Mouse (Mus musculus): ENCODE results near the gene Cd6.

Gene Cd6

DNA sequence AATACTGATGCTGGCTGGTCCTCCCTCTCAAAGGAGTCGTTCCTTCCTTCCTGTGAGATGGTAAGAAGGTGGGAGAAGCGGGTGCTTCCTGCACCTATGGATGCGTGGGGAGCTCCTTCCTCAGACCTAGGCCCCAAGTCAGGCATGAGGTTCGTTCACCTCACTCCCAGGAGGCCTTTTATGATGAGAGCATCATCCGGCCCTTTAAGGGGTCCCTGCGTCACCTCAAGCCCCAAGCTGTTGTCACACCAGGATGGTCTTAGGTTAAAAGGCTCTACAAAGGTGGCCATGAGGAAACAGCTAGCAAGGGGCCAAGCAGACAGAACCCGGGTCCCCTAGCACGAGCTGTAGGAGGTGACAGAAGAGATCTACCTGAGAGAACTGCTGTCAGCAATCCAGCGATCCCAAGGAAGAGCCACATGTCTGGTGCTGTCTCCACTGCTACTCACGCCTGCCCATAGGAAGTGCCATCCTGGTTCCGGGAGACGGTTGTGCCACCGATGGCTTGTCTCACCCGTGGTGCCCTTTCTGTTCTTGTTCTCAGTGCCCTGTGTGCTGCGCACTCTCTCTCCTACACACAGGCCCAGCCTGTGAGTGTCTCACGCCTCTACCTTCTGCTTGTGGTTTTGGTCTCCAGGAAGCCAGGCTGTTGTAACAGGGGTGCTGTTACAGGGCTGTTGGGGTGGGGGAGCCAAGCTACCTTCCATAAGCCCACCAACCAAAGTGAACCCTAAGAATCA is at the start of gene Cd6:
Gene Cd6 (minus strand): TSS at position 623 of the 740 bp plus-strand sequence.
- ChIA-PET POLR2A (interaction anchor here in 1 of 4 experiments (1.4 kb wide), 1 partner anchor 15 kb away, joined by 4 read pairs; no protein-coding TSS in a partner anchor), CTCF (interaction anchor here in 3 of 4 experiments (0.5 to 2.9 kb wide), 8 partner anchors 39 to 202 kb away, joined by 3 to 12 read pairs (median 6); no protein-coding TSS in a partner anchor)

DNA sequence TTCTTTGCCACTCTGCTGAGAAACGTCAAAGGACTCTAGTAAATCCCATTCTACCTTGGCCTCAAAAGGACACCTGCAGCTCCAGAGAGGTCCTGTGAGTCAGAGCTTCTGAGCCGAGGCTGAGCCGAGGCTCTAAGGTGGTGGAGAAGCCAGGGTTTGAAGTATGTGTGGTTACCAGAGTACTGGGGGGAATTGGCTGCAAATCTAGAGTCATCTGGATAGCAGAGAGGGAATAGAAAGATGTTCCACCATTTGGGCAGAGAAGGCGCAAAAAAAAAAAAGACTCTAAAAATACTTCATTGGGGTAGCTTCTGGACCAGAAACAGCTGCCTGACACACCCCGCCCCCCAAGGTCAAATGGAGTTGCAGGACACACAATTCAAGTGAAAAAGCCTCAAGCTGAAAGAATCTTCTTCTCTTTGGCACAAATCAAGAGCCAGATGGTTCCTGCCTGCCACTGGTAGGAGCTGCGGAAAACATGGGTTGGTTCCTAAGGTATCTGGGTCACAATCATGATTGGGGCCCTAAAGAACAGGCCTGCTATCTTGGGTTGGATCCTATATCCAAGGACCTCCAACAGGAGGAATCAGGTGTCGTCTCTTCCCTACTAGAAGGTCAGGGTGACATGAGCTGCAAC is 48.5 kb upstream of the Cd6 start:
- CTCF ChIA-PET: interaction anchor here in 2 of 4 experiments (0.5 to 1.3 kb wide), 4 partner anchors 10 to 760 kb away, joined by 3 to 7 read pairs (median 4); no protein-coding TSS in a partner anchor
- POLR2A ChIA-PET: interaction anchor here in 3 of 4 experiments (0.6 to 1.0 kb wide), 6 partner anchors 8 to 1131 kb away, joined by 3 to 5 read pairs (median 3); partner anchors contain the start of genes Prpf19 (in 1 of the 3) and Tmem132a (in 1 of the 3)

DNA sequence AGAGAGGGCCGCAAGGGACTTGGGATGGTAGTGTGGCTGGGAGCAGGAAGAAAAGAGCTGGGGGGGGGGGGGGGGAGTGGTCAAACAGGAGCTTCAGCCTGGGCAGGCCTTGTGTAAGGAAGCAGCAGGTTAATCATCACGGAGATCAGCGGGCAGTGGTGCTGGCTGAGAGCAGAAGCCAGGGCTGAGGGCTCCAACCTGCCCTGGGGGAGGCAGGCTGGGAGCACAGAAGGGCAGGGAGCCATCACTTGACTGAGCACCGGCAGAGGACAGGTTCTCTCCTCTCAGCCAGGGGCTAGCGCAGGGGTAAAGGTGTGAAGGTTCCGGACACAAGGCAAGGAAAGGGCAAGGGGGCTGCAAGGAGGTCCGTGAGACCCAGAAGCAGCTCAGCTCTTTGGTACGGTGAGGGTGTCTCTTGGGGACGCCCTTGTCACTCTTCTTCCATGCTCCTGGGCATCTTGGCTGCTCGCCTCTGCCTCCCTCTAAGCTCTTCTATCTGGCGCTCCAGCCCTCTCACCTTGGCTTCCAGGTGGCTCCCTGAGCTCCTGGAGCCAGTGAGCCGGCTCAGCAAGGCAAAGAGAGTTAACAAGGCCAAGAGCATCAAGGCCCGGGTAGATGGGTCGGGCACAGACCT is 41.6 kb upstream of the Cd6 start:
- CTCF ChIA-PET: no interaction called here
- POLR2A ChIA-PET: interaction anchor here in 2 of 4 experiments (0.8 to 1.3 kb wide), 2 partner anchors 10 to 157 kb away, joined by 3 read pairs; no protein-coding TSS in a partner anchor

DNA sequence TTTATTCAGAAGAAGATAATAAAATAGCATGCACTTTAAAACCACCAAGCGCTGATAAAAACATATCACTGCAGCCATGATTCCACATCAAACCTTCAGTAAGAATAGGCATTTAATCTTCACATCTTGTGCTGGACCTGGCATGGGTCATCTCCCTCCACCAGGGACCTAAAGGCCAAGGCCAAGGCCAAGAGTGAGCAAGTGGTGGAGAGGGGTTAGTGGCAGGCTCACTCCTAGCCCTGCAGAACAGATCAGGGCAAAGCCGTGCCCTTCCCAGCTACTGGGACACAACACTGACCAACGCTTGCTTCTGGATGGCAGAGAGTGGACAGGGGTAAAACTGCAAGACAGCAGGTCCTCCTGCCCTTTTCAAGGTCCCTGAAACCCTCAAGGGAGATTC is 40.8 kb upstream of the Cd6 start:
- POLR2A ChIA-PET: interaction anchor here in 2 of 4 experiments (1.3 to 1.6 kb wide), 2 partner anchors 8 to 25 kb away, joined by 3 to 5 read pairs; partner anchors contain the start of gene Prpf19 (in 1 of the 2)
- CTCF ChIA-PET: interaction anchor here in 1 of 4 experiments (1.2 kb wide), 1 partner anchor 351 kb away, joined by 3 read pairs; no protein-coding TSS in a partner anchor

DNA sequence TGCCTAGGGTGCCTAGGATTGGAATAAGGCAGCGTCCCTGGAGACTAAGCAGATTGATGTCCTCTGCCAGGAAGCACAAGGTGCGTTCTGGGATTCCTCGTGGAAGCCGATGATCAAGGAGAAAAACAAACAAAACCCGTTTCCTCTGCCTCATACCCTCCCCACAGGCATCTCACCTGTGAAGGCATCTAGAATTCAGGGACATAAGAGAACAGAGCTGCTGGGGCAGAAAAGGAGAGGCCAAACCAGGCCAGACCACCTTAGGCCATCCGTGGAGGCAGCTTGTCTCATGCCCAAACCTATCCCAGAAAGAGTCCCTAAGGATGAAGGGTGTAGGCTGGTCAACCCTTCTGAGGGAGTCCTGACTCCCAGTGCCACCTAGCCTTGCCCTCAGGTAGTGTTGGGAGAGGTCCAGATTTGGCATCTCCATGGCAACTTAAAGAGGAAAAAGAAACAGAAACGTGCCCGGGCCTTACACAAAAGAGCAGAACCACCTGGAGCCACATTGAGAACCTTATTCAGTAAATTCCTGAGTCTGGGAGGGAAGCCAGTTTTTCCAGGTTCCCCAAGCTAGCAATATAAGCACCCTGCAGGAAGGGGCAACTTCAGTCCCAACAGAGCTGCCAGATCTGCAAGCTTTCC is 40.1 kb upstream of the Cd6 start, which contains the start of gene Tmem132a:
Gene Tmem132a (minus strand): TSS at position 55 of the 642 bp plus-strand sequence.
- CTCF ChIA-PET: interaction anchor here in 2 of 4 experiments (0.7 to 1.2 kb wide), 2 partner anchors 51 to 350 kb away, joined by 3 to 4 read pairs; no protein-coding TSS in a partner anchor
- POLR2A ChIA-PET: interaction anchor here in 2 of 4 experiments (0.6 to 1.9 kb wide), 6 partner anchors 8 to 32 kb away, joined by 3 to 5 read pairs (median 4); partner anchors contain the start of gene Prpf19 (in 2 of the 2)

DNA sequence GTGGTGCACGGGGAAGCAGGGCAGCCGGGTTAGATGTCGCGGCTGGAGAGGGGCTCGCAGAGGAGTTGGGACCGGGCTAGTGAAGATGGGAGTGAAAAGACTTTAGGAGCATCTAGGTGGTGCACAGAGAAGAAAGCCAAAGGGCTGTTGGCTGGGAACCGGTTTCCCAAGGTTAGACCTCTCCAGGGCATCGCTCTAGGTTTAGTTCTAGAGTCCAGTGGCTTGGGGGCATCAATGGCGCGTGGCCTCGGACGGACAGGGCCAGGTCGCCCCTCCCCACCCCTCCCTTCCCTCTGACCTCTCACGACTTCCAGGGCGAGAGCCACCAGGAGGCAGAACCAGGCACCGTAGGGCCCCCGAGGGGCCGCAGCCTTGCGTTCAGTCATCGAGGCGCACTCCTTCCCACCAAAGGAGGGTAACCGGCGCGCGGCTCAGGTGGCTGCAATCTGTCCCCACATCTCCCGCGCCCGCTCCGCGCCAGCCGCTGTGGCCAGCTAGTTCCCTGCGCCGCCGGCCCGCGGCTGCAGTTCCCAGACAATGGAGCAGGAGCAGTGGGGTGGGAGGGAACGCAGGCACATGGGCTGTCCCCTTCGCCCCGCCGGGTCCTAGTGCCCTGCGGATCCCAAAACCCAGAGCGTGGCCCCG is 39.5 kb upstream of the Cd6 start:
- POLR2A ChIA-PET: interaction anchor here in 3 of 4 experiments (0.6 to 1.9 kb wide), 8 partner anchors 9 to 647 kb away, joined by 3 to 5 read pairs (median 4); partner anchors contain the start of genes Prpf19 (in 2 of the 3) and Ms4a6b (in 1 of the 3)
- CTCF ChIA-PET: interaction anchor here in 2 of 4 experiments (0.7 to 1.4 kb wide), 4 partner anchors 9 to 349 kb away, joined by 3 to 7 read pairs (median 4); no protein-coding TSS in a partner anchor

DNA sequence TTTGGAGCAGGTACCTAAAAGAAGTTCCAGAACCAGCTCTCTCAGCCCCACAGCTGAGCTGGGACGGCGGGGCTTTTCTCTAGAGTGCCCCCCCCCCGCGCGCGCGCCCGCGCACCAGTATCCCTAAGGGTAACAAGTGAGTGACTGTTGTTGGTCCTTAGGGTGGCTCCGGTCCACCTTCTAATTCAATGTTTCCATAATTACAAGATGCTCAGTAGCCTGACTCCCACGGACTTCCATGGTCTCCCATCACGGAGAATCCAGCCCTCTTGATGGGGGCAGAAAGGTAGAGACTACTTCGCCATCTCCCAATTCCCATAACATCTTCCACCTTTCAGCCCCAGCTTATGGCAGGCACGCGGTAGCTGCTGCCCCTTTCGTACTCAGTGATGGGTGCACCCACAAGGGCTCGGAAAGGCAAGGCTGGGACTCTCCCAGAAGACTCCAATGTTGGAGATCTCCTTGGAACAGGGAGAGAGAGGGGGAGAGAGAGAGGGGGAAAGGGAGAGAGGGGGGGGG is 38.8 kb upstream of the Cd6 start:
- CTCF ChIA-PET: interaction anchor here in 3 of 4 experiments (0.6 to 1.4 kb wide), 6 partner anchors 10 to 1225 kb away, joined by 3 to 7 read pairs (median 4); partner anchors contain the start of gene Cd6 (in 1 of the 3)
- POLR2A ChIA-PET: interaction anchor here in 3 of 4 experiments (0.6 to 1.9 kb wide), 4 partner anchors 9 to 647 kb away, joined by 3 to 5 read pairs (median 4); partner anchors contain the start of gene Ms4a6b (in 1 of the 3)

DNA sequence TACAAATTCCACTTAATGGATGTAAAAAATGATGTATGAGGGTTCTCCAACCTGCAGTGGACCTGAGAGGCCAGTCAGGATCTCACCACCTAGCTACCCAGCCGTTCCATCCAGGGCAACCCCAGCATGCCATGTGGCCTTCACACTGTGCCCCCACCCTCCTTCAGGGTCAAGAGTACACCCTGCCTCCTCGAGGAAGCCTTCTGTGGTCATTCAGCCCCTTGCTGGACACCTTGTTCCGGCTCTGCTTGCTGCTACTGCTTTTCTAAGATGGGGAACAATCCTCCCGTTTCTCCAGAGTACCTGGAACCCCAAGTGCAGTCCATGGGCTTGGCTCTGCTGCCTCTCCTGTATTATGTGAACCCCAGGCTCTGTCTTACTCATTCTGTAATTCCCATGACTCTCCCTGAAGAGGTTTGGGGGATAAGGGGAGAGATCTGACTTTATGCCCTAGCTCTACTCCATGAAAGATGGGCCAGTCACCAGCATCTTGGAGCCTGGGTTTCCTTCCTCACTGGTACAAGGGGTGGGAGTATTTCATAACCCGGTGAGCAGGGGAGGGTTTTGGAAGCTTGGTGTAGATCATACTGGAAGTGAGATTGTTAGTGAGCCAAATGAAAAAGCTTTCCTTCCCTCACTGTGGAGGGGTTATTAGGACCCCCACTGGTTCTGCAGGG is 38.2 kb upstream of the Cd6 start:
- POLR2A ChIA-PET: interaction anchor here in 2 of 4 experiments (0.6 to 1.9 kb wide), 4 partner anchors 8 to 105 kb away, joined by 3 to 5 read pairs (median 4); no protein-coding TSS in a partner anchor
- CTCF ChIA-PET: interaction anchor here (0.6 to 1.4 kb wide), 7 partner anchors 11 to 1226 kb away, joined by 3 to 7 read pairs (median 4); partner anchors contain the start of gene Cd6 (in 1 of the 4)

DNA sequence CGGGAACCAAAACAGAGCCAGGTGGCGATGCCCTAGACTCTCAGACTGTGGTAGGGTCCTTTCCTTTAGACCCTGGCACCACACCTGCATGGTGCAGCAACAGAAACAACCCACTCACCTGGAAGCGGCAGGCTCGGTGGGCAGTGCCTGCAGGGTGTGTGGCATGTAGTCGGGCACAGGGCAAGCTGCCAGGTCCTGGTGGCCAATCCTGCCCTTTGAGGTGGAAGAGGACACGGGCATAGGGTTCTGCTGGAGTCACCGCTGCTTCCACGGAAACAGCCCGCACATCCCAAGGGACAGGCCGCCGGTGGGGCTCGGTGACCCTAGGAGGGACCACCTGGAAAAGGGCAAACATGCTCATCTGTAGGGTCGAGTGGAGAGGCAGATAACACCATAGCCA is 36.5 kb upstream of the Cd6 start:
- CTCF ChIA-PET: no interaction called here
- POLR2A ChIA-PET: interaction anchor here in 1 of 4 experiments (1.1 to 1.7 kb wide), 2 partner anchors 106 to 209 kb away, joined by 3 to 5 read pairs; no protein-coding TSS in a partner anchor

DNA sequence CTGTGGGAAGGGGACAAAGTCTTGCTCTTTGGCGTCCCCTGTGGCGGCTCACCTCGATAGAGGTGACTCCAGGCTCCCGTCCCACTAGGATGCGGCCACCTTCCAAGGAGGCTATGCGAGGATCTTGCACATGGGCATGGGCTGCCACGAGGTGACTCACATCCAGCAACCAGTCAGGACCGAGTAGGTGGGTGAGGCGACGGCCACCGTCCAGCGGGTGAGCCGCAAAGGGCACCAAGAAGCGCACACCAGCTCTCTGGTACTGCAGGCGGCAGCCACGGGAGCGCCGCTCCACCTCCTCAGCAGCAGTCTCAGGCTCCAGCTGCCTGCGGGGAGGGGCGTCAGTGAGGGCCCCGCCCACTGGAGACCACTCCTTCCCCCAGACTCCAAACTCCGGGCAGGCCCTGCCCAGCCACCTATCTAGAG is 30.2 kb upstream of the Cd6 start:
- POLR2A ChIA-PET: interaction anchor here in 3 of 4 experiments (0.6 to 1.2 kb wide), 6 partner anchors 9 to 289 kb away, joined by 3 to 5 read pairs (median 3); partner anchors contain the start of genes Cyb561a3 (in 1 of the 3), Tmem132a (in 1 of the 3) and Tmem138 (in 1 of the 3)
- CTCF ChIA-PET: interaction anchor here (0.6 to 1.4 kb wide), 8 partner anchors 22 to 503 kb away, joined by 3 to 4 read pairs (median 3); no protein-coding TSS in a partner anchor

DNA sequence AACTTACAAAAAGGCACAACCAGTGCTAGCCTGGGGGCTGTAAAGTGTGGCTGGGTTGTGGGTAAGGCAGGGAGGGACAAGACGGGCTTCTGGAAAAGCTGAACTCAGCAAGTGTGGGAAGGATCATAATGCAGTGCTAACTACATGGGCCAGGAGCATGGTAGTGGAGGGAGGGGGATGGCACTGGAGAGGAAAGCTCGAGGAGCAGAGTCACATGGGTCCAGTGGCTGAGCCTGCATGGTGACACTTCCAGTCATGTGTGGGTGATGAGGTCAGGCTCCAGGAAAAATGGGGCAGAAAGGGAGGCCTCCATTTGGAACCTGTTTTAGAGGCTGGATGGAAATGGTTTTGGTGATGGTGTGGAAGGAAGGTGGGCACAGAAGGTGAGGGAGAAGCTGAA is 26.7 kb upstream of the Cd6 start:
- ChIA-PET POLR2A (interaction anchor here in 1 of 4 experiments (1.4 kb wide), 1 partner anchor 16 kb away, joined by 4 read pairs; no protein-coding TSS in a partner anchor), CTCF (interaction anchor here in 1 of 4 experiments (0.7 kb wide), 1 partner anchor 11 kb away, joined by 3 read pairs; no protein-coding TSS in a partner anchor)

DNA sequence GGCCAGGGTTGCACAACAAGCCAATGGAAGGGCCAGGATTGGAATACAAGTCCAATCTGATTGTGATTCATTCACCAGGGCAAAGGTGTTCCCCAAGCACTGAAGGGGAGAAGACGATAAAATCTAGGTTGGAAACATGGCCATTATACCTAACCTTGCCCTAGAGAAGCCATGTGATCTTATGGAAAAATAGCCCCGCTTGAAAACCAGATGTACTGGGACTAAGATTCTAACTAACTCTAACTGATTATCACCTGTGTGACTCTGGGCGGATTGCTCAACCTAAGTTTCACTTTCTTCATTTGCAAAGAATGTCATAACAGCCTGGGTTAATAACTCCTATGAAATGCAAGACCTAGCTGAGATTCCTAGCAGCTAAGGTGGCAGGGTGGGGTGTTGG is 25.6 kb upstream of the Cd6 start:
- POLR2A ChIA-PET: interaction anchor here in 1 of 4 experiments (0.7 to 1.4 kb wide), 3 partner anchors 15 to 65 kb away, joined by 3 to 4 read pairs (median 3); no protein-coding TSS in a partner anchor
- CTCF ChIA-PET: interaction anchor here in 2 of 4 experiments (0.6 to 0.7 kb wide), 2 partner anchors 103 to 1152 kb away, joined by 3 to 5 read pairs; no protein-coding TSS in a partner anchor

DNA sequence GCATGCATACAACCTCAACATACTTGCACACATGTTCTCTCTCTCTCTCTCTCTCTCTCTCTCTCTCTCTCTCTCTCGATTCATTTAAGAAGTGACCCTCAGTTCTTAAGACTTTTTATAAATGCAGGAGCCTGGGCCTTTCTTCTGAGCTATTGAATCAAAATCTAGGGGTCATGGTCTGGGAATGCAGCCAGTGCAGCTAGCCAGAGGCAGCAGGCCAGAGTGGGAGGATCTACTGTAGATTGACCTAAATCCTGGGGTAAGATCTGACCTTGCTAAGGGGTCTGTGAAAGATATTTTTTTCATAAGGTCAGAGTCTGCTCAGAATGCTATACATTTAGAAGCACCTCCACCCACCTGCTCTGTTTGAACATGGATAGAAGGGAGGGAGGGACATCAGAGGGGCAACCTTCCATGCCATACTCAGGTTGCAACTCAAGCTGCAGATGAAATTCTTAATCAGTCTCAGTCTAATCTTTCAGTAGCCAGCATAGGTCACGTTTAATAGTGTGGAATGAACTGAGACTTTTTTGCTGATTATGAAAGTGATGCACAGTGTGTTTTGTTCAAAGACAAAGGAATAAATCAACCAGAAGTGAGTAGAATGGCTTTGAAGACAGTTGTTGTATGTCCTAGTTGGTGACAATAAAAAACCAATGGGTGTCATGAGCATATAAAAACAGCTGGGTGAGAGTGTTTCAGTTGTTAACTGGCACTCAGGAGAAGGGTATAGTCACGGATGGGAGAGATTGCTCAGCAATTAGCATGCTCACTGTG is 17.6 kb upstream of the Cd6 start:
- POLR2A ChIA-PET: interaction anchor here in 2 of 4 experiments (0.7 to 1.2 kb wide), 2 partner anchors 12 to 213 kb away, joined by 3 read pairs; partner anchors contain the start of gene Vwce (in 1 of the 2)
- CTCF ChIA-PET: no interaction called here

DNA sequence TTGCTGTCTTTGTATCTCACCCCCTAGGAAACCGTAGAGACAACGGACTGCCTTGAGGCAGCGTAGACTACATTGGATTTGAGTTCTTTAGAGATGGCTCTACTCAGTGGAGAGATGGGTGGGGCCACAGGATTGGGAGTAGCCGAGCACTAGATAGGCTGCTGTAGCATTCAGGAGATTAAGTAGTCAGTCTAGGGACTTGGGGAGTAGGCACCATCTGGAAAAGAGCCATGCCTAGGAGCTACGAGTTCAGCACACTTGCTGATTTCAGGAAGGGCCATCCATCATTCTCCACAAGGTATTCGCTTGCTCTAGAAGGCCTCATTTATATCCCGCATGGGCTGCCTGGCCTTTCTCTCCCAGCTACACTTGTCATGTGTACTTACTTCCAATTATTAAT is 16.3 kb upstream of the Cd6 start:
- CTCF ChIA-PET: no interaction called here
- POLR2A ChIA-PET: interaction anchor here in 1 of 4 experiments (1.2 kb wide), 1 partner anchor 10 kb away, joined by 3 read pairs; no protein-coding TSS in a partner anchor

DNA sequence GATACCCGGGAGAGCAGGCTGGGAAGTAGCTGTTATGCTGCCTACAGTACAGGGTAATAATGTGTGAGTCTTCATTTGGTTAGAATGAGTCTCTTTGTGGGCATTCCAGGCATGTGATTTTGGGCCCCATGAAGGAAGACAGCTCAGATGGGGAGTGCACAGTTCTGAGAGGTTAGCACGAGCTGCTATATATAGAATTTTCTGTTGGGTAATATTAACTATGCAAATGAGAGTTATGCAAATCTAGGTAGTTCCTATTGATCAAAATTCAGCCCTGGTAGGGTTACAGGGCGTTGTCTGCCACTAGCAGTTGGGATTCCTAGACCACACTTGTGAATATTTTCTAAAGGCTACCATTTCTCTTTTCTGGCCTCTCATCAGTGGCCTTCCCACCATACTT is 15.6 kb upstream of the Cd6 start:
- ChIA-PET CTCF (interaction anchor here in 1 of 4 experiments (0.5 kb wide), 1 partner anchor 973 kb away, joined by 3 read pairs; no protein-coding TSS in a partner anchor), POLR2A (interaction anchor here in 1 of 4 experiments (0.6 kb wide), 1 partner anchor 1060 kb away, joined by 3 read pairs; no protein-coding TSS in a partner anchor)
